Mouse (Mus musculus) small intestine, adult 2 months (tissue): ENCODE measurements around the gene Mapre3. TPM values are rescaled to one million over a fixed set of nuclear protein-coding genes. Genes with fewer than 3 reads are reported as not detected.

Source experiments
- H3K27ac ChIP-seq: fragments of 200-500 bp; 2 replicates; pipeline ENCODE4 v1.5.1; 2012; ENCODE audit warnings: low read depth, low read length, control low read depth, inconsistent platforms; ENCODE audit not compliant: insufficient read depth
- H3K27me3 ChIP-seq: fragments of 200-500 bp; 2 replicates; pipeline ENCODE4 v1.6.1; 2012; ENCODE audit warnings: mild to moderate bottlenecking, moderate library complexity, low read length, inconsistent platforms; ENCODE audit not compliant: control insufficient read depth, insufficient read depth
- H3K36me3 ChIP-seq: fragments of 200-500 bp; 2 replicates; pipeline ENCODE4 v1.6.1; 2012; ENCODE audit warnings: mild to moderate bottlenecking, low read length, control low read depth, inconsistent platforms; ENCODE audit not compliant: control insufficient read depth, insufficient read depth
- H3K4me1 ChIP-seq: fragments of 200-500 bp; 2 replicates; pipeline ENCODE4 v1.6.1; 2012; ENCODE audit warnings: low read length, inconsistent platforms, mixed read lengths; ENCODE audit not compliant: control insufficient read depth, insufficient read depth, insufficient read length
- H3K4me3 ChIP-seq: fragments of 200-500 bp; 2 replicates; pipeline ENCODE4 v1.5.1; 2012; ENCODE audit warnings: low read depth, mild to moderate bottlenecking, control low read depth, inconsistent platforms, low read length, moderate library complexity
- CTCF ChIP-seq: fragments of 200-500 bp; IDR thresholded peaks from 2 replicates; pipeline ENCODE4 v1.5.1; 2012; ENCODE audit warnings: low read depth, mild to moderate bottlenecking, control low read depth, inconsistent platforms, low read length, moderate library complexity, mixed read lengths; ENCODE audit not compliant: insufficient replicate concordance, insufficient read length; ENCODE audit errors: extremely low read depth
- POLR2A ChIP-seq: fragments of 200-500 bp; IDR thresholded peaks from 2 replicates; pipeline ENCODE4 v1.6.1; 2012; ENCODE audit warnings: low read depth, mild to moderate bottlenecking, control low read depth, inconsistent platforms, low read length, moderate library complexity
- WGBS: fragments of 180-500 bp; shearing (Covaris S2); methylation state at CpG from one replicate; pipeline ENCODE4 v1.1.7; 2018; 5-methylcytosine and 5-hydroxymethylcytosine counted together
- polyA plus RNA-seq: library from polyadenylated mRNA; depleted of rRNA; stranded (reverse); fragments of >200 nt; gene quantifications from 2 replicates; pipeline ENCODE4 v1.2.3, GENCODE M21; 2012

The Mapre3 gene
- polyA plus RNA-seq, 1 experiment = 28.7 TPM

DNA sequence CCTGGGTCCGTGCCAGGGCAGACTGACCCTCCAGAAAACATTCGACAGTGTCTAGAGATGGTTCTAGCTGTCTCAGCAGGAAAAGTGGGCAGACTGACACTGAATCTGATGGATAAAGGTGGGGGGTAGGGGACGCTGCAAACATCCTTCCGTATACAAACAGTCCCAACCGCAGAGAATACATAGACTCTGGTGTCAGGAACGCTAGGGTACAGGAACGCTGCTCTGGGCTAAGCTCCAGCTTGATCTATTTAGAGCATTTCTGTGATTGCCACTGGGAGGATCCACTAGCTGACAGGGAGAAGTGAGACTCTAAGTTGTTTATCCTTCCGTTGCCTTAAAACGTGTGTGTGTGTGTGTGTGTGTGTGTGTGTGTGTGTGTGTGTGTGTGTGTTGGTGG, 33.7 kb upstream of the Mapre3 start:
- no peaks in the 10 kb centered on the region for H3K36me3 ChIP-seq
- no peaks in the 10 kb centered on the region for H3K4me1 ChIP-seq
- WGBS = 74% methylated on average over 9 of the region's 9 CpGs
- H3K4me3 ChIP-seq = no peak overlapping the region
- H3K27me3 ChIP-seq = no peaks in the 10 kb centered on the region
- TF ChIP-seq CTCF = no peak
- TF ChIP-seq POLR2A = no peak
- H3K27ac ChIP-seq = no peak overlapping the region

DNA sequence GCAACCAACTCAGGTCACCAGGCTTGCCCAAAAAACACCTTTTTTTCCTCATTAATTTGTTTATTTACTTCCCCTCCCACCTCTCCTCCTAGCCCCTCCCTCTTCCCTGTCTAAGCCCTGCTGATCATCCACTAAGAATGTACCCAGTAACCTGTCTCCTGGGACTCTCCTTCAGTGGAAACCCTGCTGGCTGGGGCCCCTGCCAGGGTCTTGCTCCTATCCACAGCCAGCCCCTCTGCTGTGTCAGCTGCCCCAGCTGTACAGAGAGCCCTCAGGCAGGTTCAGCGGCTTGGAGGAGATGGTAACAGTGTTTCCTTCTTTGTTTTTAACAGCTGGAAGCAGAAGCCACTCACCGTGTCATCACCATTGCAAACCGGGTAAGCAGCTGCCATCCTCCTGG, 33.3 kb upstream of the Mapre3 start:
- WGBS = 82% methylated on average over 3 of the region's 3 CpGs

DNA sequence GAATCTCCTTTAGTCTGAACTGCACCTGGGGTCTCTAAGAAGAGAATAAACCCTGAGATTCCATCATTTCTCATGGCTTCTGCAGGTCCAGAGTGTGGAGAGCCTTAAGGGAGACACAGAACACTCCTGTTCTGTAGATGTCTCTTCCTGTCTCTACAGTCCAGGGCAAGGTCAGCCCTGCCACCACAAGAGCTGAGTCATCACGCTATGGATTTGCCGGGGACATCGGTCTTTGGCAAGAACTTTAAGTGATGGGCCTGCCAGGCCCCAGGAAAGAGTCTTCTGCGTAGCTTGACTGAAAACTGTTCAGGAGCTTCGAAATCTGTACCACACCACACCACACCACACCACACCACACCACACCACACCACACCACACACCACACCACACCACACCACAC, 27.1 kb upstream of the Mapre3 start:
- TF ChIP-seq CTCF = no peak
- no peak for TF ChIP-seq POLR2A

More for the DNA sequence above, 33.3 kb upstream of the Mapre3 start:
- Histone ChIP-seq H3K4me3 (no peak overlapping the region), H3K27me3 (no peaks in the 10 kb centered on the region), H3K4me1 (no peaks in the 10 kb centered on the region), H3K27ac (no peak overlapping the region), H3K36me3 (no peaks in the 10 kb centered on the region)
- TF ChIP-seq POLR2A (no peak), CTCF (no peak)

DNA sequence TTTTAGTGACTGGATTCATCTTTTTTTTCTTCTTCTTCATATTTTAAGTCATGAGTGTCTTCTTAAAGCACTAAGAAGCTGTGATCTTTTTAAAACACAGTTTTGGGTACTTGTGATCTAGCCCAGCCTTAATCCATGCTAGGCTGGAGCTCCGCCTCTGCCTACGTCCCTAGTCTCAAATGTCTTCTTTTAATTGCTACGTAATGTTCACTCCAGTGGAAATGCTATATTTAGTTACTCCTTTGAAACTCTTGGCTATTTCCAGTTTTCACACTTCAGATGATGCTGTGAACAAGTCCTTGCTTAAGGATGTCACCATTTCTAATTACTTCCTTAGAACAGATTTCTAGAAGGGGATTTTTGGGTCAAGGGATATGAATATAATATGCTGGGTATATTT, 24.4 kb upstream of the Mapre3 start:
- H3K4me3 ChIP-seq = no peak overlapping the region
- TF ChIP-seq POLR2A = no peak
- no peak for TF ChIP-seq CTCF
- 89% methylated on average over 3 of the region's 3 CpGs for WGBS
- no peak overlapping the region for H3K27ac ChIP-seq
- H3K36me3 ChIP-seq = no peaks in the 10 kb centered on the region
- no peaks in the 10 kb centered on the region for H3K27me3 ChIP-seq
- H3K4me1 ChIP-seq = no peaks in the 10 kb centered on the region

More for the DNA sequence above, 27.1 kb upstream of the Mapre3 start:
- Histone ChIP-seq H3K27ac (no peak overlapping the region), H3K36me3 (no peaks in the 10 kb centered on the region), H3K27me3 (no peaks in the 10 kb centered on the region), H3K4me1 (no peaks in the 10 kb centered on the region), H3K4me3 (no peak overlapping the region)
- WGBS = 78% methylated on average over 5 of the region's 5 CpGs

DNA sequence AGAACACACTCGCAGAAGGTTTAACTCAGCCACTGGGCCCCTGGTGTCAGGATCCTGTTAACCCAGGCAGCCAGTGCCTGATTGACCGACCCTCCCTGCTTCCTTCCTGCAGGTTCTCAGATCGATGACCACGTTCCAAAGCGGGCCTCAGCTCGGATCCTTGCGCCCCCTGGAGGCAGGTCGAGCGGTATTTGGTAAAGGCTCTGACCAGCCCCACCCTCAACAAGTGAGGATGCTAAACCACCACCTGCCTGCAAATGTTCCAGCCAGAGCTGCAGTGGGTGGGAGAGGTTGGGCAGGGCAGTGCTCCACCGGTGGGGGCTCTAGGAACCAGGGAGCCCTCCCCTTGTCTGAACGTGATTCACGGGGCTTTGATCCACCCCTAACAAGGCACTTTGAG, 18.3 kb upstream of the Mapre3 start:
- TF ChIP-seq CTCF = peak; percentile 66; the same call in 1 of the 2 replicates
- TF ChIP-seq POLR2A = no peak
- H3K4me3 ChIP-seq = no peak overlapping the region
- H3K27ac ChIP-seq = no peak overlapping the region
- no peaks in the 10 kb centered on the region for H3K4me1 ChIP-seq
- WGBS = 9% methylated on average over 12 of the region's 12 CpGs
- H3K27me3 ChIP-seq = no peaks in the 10 kb centered on the region
- H3K36me3 ChIP-seq = no peaks in the 10 kb centered on the region

DNA sequence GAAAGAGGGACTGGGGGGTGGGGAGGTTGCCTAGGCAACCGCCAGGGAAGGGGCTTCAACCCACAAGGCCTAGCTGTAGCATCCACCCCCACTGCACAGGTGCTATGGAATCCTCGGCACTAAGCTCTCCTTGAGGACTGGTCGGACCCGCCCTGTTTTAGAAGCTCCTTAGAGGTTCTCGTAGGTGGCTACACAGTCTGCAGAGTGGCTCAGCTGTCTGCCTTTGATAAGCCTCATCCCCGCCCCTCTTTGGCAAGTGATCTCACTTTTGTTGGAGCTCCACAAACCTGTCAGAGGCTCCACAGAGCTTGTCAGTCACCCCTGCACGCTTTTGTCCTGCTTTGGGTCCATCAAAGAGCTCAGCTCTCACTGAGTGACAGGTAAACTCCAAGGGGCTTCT, 17.0 kb upstream of the Mapre3 start:
- Histone ChIP-seq H3K27me3 (no peaks in the 10 kb centered on the region), H3K27ac (no peak overlapping the region), H3K4me3 (no peak overlapping the region), H3K4me1 (no peaks in the 10 kb centered on the region), H3K36me3 (no peaks in the 10 kb centered on the region)
- WGBS = 46% methylated on average over 7 of the region's 7 CpGs
- TF ChIP-seq POLR2A (no peak), CTCF (no peak)

DNA sequence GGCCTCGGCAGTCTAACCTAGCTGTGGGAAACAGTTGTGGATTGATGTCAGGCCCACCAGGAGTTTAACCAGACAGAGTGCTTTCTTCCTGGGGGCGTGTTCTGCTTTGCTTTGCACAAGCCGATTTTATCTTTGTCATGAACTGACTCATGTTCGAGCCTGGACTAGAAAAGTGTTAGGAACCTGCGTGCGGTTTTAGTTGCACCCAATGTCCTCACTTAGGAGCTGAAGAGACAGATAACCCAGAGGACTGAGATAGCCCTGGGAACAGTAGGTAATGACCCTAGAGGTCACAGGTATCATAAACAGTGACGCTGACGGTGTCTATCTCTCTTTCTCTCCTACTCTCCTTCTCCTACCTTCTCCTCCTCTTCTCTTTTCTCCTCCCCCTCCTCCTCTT, 16.5 kb upstream of the Mapre3 start:
- Histone ChIP-seq H3K4me3 (no peak overlapping the region), H3K27me3 (no peaks in the 10 kb centered on the region), H3K27ac (no peak overlapping the region), H3K4me1 (no peaks in the 10 kb centered on the region), H3K36me3 (no peaks in the 10 kb centered on the region)
- TF ChIP-seq CTCF = no peak
- TF ChIP-seq POLR2A = no peak
- WGBS = 62% methylated on average over 8 of the region's 8 CpGs

DNA sequence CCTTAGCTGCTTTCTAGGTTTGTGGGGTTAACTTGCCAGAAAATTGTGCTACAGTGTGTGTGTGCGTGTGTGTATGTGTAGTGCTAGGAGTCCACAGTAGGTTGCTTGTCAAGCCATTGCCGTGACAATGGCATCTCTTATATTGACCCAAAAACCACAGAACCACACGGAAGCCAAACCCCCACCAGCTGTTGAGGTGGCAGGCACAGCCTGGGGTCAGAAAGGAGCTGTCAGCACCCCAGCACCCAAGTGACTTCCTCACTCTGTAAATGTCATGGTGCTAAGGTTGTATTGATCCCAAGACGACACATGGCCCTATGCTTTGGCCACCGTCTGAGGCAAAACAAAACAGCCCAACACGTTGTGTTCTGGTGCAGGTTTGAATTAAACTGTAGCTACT, 15.5 kb upstream of the Mapre3 start:
- Histone ChIP-seq H3K36me3 (no peaks in the 10 kb centered on the region), H3K4me3 (no peak overlapping the region), H3K27me3 (no peaks in the 10 kb centered on the region), H3K27ac (no peak overlapping the region), H3K4me1 (no peaks in the 10 kb centered on the region)
- no peak for TF ChIP-seq POLR2A
- no peak for TF ChIP-seq CTCF
- 76% methylated on average over 6 of the region's 6 CpGs for WGBS
